Mouse (Mus musculus) liver, postnatal 0 days (tissue): ENCODE measurements around the gene Setd1a. TPM values are rescaled to one million over a fixed set of nuclear protein-coding genes. Genes with fewer than 3 reads are reported as not detected.

Experiments
- ATAC-seq: fragments of 200-750 bp; cut with Nextera tagmentation; 2 replicates; pipeline ENCODE4 v1.8.0; 2017; ENCODE audit warnings: mild to moderate bottlenecking, moderate library complexity
- DNase-seq: peaks from one replicate; pipeline ENCODE4 v3.0.0-alpha.2; 2016
- H3K27ac ChIP-seq: fragments of 300-500 bp; sonication (generic); 2 replicates; pipeline ENCODE4 v1.5.1; 2014; ENCODE audit warnings: antibody characterized with exemption, moderate library complexity, mild to moderate bottlenecking, low read depth
- H3K27me3 ChIP-seq: fragments of 300-500 bp; sonication (generic); 2 replicates; pipeline ENCODE4 v1.6.1; 2014; ENCODE audit warnings: low read length, control low read depth, mixed read lengths; ENCODE audit not compliant: insufficient read depth
- H3K36me3 ChIP-seq: fragments of 300-500 bp; sonication (generic); replicated peaks from 2 replicates; pipeline ENCODE4 v1.6.1; 2014; ENCODE audit warnings: mild to moderate bottlenecking, control low read depth, low read length, moderate library complexity, mixed read lengths; ENCODE audit not compliant: insufficient read depth
- H3K4me1 ChIP-seq: fragments of 300-500 bp; sonication (generic); 2 replicates; pipeline ENCODE4 v1.6.1; 2014; ENCODE audit warnings: antibody characterized with exemption, mild to moderate bottlenecking, control low read depth; ENCODE audit not compliant: insufficient read depth
- H3K4me2 ChIP-seq: fragments of 300-500 bp; sonication (generic); 2 replicates; pipeline ENCODE4 v1.6.1; 2014; ENCODE audit warnings: low read depth, mild to moderate bottlenecking, low read length, moderate library complexity, mixed read lengths
- H3K4me3 ChIP-seq: fragments of 300-500 bp; sonication (generic); 2 replicates; pipeline ENCODE4 v1.5.1; 2014; ENCODE audit warnings: low read depth, low read length
- H3K9ac ChIP-seq: fragments of 300-500 bp; sonication (generic); replicated peaks from 2 replicates; pipeline ENCODE4 v1.6.1; 2014; ENCODE audit warnings: mild to moderate bottlenecking, moderate library complexity
- H3K9me3 ChIP-seq: fragments of 300-500 bp; sonication (generic); 2 replicates; pipeline ENCODE4 v1.6.1; 2016; ENCODE audit warnings: mild to moderate bottlenecking, control low read depth, low read length, mixed read lengths
- CTCF ChIP-seq: sonication (generic); IDR thresholded peaks from 2 replicates; pipeline ENCODE4 v1.5.1; 2016; ENCODE audit warnings: antibody characterized with exemption, low read depth
- EP300 ChIP-seq: IDR thresholded peaks from 2 replicates; pipeline ENCODE4 v1.6.1; 2016; ENCODE audit warnings: antibody characterized with exemption, low read depth, mild to moderate bottlenecking
- WGBS: fragments of 180-500 bp; shearing (Covaris S2); extraction: QIAGEN DNeasy Blood & Tissue Kit; methylation state at CpG from one replicate; pipeline ENCODE4 v1.1.7; 2014; ENCODE audit not compliant: insufficient replicate concordance; 5-methylcytosine and 5-hydroxymethylcytosine counted together
- polyA plus RNA-seq: library from polyadenylated mRNA; unstranded; fragments of >200 nt; fragmentation: Nextera tagmentation; extraction: Ambion mirVana; gene quantifications from 2 replicates; pipeline ENCODE4 v1.2.1, GENCODE M21; 2015

Gene Setd1a
- polyA plus RNA-seq, 1 experiment from 2014 or later = 7.3 TPM

DNA sequence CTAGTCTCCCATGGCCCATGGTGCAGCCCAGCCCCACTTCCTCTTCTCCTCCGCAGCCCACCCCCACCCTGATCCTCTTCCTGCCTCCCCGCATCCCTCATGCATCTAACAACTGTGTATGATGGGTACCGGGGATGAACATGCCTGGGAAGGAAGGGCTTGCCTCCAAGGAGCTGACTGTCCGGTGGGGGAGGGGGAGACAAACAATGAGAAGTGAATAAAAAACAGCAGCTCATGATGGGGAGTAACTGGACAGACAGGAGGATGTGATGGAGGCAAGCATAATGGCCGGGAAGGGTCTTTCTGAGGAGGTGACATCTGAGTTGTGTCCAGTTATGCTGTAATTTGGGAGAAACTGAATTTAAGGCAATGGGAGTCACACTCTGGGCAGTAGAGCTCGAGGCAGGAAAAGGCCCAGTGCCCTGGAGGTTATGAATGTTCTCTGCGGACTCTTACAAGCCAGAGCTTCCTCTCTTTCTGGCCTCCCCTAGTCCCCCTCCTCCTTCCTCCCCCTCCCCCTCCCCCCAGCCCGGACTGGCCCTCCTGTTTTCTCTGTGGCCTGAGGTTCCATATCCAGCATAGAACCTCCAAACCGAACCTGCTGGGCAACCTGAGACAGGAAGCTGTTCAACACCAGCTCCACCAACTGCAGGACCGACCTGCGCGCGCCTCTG lies 44.5 kb downstream of the Setd1a start:
- Histone ChIP-seq H3K27me3 (peaks cover 5% of the 10 kb centered on the region; the same call in 1 of the 2 replicates), H3K36me3 (no peaks in the 10 kb centered on the region), H3K27ac (no peak overlapping the region), H3K4me2 (no peak overlapping the region), H3K9ac (no peak overlapping the region), H3K4me3 (no peak overlapping the region), H3K9me3 (no peaks in the 10 kb centered on the region), H3K4me1 (peaks cover 3% of the 10 kb centered on the region; the same call in 1 of the 2 replicates)
- 36% methylated on average over 13 of the region's 13 CpGs for WGBS
- no peak for ATAC-seq
- DNase-seq = no peak
- TF ChIP-seq EP300 (no peak), CTCF (no peak)

GRCm38 (mm10) chr7:127822494-127822893 lies 46.0 kb downstream of the Setd1a start:
- 69% methylated on average over 3 of the region's 3 CpGs for WGBS
- TF ChIP-seq CTCF = no peak
- TF ChIP-seq EP300 = no peak
- Histone ChIP-seq H3K9ac (no peak overlapping the region), H3K4me2 (no peak overlapping the region), H3K4me1 (no peaks in the 10 kb centered on the region), H3K4me3 (no peak overlapping the region), H3K36me3 (no peaks in the 10 kb centered on the region), H3K9me3 (no peaks in the 10 kb centered on the region), H3K27me3 (peaks cover 5% of the 10 kb centered on the region; the same call in 1 of the 2 replicates), H3K27ac (no peak overlapping the region)
- DNase-seq (no peak), ATAC-seq (no peak)

DNA sequence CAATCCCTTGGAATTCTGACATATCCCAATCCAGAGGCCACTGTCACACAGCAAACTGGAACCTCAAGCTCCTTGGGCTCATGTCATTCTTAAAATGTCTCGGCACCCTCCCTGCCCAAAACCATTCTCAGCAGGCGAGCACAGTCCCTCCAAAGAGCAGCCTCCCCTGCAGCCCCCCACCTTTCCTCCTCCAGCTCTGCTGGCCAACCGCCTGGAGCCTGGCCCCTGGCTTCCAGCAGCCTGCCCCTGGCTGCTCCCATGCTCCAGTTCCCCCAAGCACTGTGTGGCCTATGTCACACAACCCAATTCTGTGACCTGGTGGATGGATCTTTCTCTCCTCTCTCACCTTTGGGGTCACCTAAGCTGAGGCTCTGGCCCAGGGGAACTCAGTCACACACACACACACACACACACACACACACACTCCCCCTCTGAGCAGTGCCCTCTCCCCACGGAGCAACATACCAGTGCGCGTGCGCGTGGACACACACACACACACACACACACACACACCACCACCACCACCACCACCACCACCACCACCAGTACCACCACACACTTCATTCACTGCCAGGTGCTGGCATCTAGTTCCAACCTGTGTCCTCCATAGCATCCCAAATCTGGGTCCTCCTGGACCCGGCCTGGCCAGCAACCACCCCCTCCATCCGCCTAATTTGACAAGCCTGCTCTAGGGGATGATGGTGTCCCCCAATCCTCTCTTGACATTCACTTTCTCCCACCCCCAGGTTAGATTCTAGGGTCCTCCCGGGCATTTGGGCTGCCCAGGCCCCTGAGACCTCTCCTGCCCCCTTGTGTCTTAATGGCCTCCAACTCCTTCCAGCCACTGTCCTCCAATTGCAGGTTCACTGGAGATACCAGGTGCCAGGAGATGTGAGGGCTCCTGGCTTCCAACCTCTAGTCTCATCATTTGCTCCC lies 47.0 kb downstream of the Setd1a start:
- TF ChIP-seq CTCF (peak; percentile 12; the same call in 1 of the 2 replicates), EP300 (no peak)
- Histone ChIP-seq H3K36me3 (no peaks in the 10 kb centered on the region), H3K4me3 (no peak overlapping the region), H3K9me3 (no peaks in the 10 kb centered on the region), H3K27me3 (peaks cover 5% of the 10 kb centered on the region; the same call in 1 of the 2 replicates), H3K4me2 (peak overlapping the region; percentile 48), H3K9ac (no peak overlapping the region), H3K4me1 (no peaks in the 10 kb centered on the region), H3K27ac (no peak overlapping the region)
- WGBS = 71% methylated on average over 11 of the region's 11 CpGs
- DNase-seq (no peak), ATAC-seq (no peak)

DNA sequence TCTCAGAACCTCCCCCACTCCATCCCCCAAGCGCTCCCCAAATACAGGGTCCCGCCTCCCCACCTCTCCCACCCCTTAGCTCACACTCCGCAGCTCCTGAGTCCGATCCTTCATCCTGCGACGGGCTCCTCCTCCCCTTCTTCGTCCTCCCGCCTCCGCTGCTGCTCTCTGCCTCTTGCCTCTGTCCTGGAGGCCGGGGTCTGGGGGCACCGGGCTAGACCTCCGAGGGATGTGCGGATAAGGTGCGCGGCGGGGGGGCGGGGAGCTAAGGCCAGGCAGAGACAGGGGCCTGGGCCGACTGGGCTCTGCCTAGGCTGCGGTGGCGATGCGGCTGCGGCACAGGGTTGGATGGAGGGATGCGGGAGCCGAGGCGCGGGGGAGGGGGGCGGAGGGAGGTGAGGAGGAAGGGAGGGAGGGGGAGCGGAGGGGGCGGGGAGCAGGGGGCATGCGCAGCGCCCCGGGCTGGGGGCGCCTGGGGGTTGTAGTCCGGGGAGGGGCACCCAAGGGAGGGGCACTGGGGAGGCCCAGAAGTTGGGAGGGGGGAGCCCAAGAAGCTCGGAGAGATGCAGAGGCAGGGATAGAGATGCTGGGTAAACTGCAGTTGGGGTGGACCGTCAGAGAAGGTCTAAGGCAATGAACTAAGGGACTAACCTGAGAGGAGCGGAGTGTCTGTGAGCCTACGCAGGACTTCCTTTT lies 47.9 kb downstream of the Setd1a start, which contains the start of the genes Stx4a and Stx1b:
TSS of gene Stx4a (plus strand) at position 119 of the 696 bp plus-strand sequence.
TSS of gene Stx1b (minus strand) at position 374 of the 696 bp plus-strand sequence.
- Histone ChIP-seq H3K4me2 (peak within 1 kb of the TSS; percentile 48), H3K4me1 (no peaks in the 10 kb centered on the region), H3K36me3 (no peaks in the 10 kb centered on the region), H3K27me3 (peaks cover 5% of the 10 kb centered on the region; the same call in 1 of the 2 replicates), H3K27ac (no peak within 1 kb of the TSS), H3K9me3 (no peaks in the 10 kb centered on the region), H3K9ac (no peak within 1 kb of the TSS), H3K4me3 (peak within 1 kb of the TSS; percentile 20; the same call in 1 of the 2 replicates)
- no peak for DNase-seq
- no peak for ATAC-seq
- WGBS = 17% methylated on average over 32 of the region's 38 CpGs
- TF ChIP-seq EP300 (no peak), CTCF (no peak)

DNA sequence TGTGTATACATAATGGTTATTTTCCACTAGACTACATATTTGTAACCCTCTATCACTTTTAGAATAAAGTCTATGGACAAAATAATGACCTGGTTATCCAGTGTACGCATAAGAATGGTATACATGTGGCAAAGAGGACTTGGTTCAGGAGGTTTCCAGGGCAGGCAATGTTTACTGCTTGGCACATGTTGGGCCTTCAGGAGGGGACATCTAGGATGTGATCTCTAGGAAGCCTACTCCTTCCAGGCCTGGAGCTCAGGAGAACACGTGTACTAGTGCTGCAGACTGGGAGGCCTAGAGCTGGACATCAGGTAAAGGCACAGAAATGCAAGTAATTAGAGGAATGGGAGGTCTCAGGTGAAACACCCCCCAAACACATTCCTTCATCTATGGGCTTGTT lies 59.1 kb downstream of the Setd1a start:
- H3K9me3 ChIP-seq = no peaks in the 10 kb centered on the region
- H3K4me3 ChIP-seq = no peak overlapping the region
- H3K4me1 ChIP-seq = 0 out of 2 replicates have a peak, but pooled peaks cover 2% of the 10 kb centered on the region
- H3K27me3 ChIP-seq = no peaks in the 10 kb centered on the region
- H3K27ac ChIP-seq = no peak overlapping the region
- no peak overlapping the region for H3K9ac ChIP-seq
- TF ChIP-seq CTCF (no peak), EP300 (no peak)
- DNase-seq (no peak), ATAC-seq (no peak)
- WGBS = 78% methylated on average over 2 of the region's 2 CpGs
- no peak overlapping the region for H3K4me2 ChIP-seq
- H3K36me3 ChIP-seq = no peaks in the 10 kb centered on the region
